Mouse (Mus musculus) CH12.LX (cell line): ENCODE data around the gene Hist1h2bj. TPM values are rescaled to one million over a fixed set of nuclear protein-coding genes. Genes with fewer than 3 reads are reported as not detected.
"Not testable (repeated sequence)": the region's sequence is repeated elsewhere in the genome, so short reads cannot be mapped to it uniquely, and the experiment has no call there.

Source experiments
- DNase-seq: peaks from one replicate; pipeline ENCODE4 v3.0.0-alpha.2; 2013; ENCODE audit errors: extremely low read depth
- H3K27ac ChIP-seq: 2 replicates; pipeline ENCODE4 v1.5.1; 2012; ENCODE audit warnings: low read depth, mild to moderate bottlenecking, control low read depth, moderate library complexity; ENCODE audit not compliant: insufficient read depth
- H3K27me3 ChIP-seq: replicated peaks from 2 replicates; pipeline ENCODE3; 2012; ENCODE audit warnings: inconsistent platforms
- H3K36me3 ChIP-seq, 2 experiments: replicated peaks in 1 of 2; 2 replicates each; pipeline versions ENCODE3 to v1.6.1; 2012; ENCODE audit warnings: inconsistent platforms in 1 of 2, low read length in 1 of 2, mild to moderate bottlenecking in 1 of 2, mixed read lengths in 1 of 2, moderate library complexity in 1 of 2; ENCODE audit not compliant: control insufficient read depth in 1 of 2, insufficient read depth in 1 of 2
- H3K4me1 ChIP-seq, 2 experiments: 2 replicates each; pipeline ENCODE4 v1.6.1; 2012; ENCODE audit warnings: inconsistent platforms in 1 of 2, moderate library complexity in 1 of 2; ENCODE audit not compliant: insufficient read depth in 2 of 2, control insufficient read depth in 1 of 2
- H3K4me2 ChIP-seq: 2 replicates; pipeline ENCODE4 v1.6.1; 2012; ENCODE audit warnings: low read depth, mild to moderate bottlenecking, control low read depth; ENCODE audit not compliant: poor library complexity, insufficient read depth, severe bottlenecking
- H3K4me3 ChIP-seq, 3 experiments: fragments of 150-350 bp in 1 of 3; sonication (generic) in 1 of 3; replicated peaks in 1 of 3; 2 replicates each; pipeline versions ENCODE3 to v1.5.1; 2011 to 2012; ENCODE audit warnings: low read depth in 2 of 3, low read length in 2 of 3, mild to moderate bottlenecking in 2 of 3, moderate library complexity in 2 of 3, control low read depth in 1 of 3, improper control_type of control experiment in 1 of 3, inconsistent platforms in 1 of 3, mixed read lengths in 1 of 3; ENCODE audit not compliant: poor library complexity in 1 of 3
- H3K79me2 ChIP-seq: replicated peaks from 2 replicates; pipeline ENCODE4 v1.6.1; 2012; ENCODE audit warnings: mild to moderate bottlenecking, moderate library complexity; ENCODE audit not compliant: control insufficient read depth, poor library complexity, insufficient read depth, severe bottlenecking; ENCODE audit errors: extremely low read depth
- H3K9ac ChIP-seq: 2 replicates; pipeline ENCODE4 v1.6.1; 2012; ENCODE audit warnings: low read depth, mild to moderate bottlenecking, control low read depth, moderate library complexity; ENCODE audit not compliant: insufficient read depth
- H3K9me3 ChIP-seq: replicated peaks from 2 replicates; pipeline ENCODE3; 2012; ENCODE audit warnings: low read length, inconsistent platforms, mixed read lengths
- CHD2 ChIP-seq: IDR thresholded peaks from 2 replicates; pipeline ENCODE4 v1.6.1; 2011; ENCODE audit warnings: low read length, improper control_type of control experiment
- E2F4 ChIP-seq: IDR thresholded peaks from 2 replicates; pipeline ENCODE4 v1.6.1; 2011; ENCODE audit warnings: low read depth, low read length, improper control_type of control experiment; ENCODE audit not compliant: insufficient replicate concordance
- HCFC1 ChIP-seq: IDR thresholded peaks from 2 replicates; pipeline ENCODE4 v1.6.1; 2012; ENCODE audit warnings: low read depth, mild to moderate bottlenecking, inconsistent platforms, low read length, improper control_type of control experiment
- JUN ChIP-seq: IDR thresholded peaks from 2 replicates; pipeline ENCODE4 v1.6.1; 2011; ENCODE audit warnings: low read depth, mild to moderate bottlenecking, low read length, improper control_type of control experiment, moderate library complexity; ENCODE audit not compliant: insufficient read depth
- JUND ChIP-seq: conservative IDR thresholded peaks from 2 replicates; pipeline ENCODE4 v1.6.1; 2011; ENCODE audit warnings: low read depth, low read length, improper control_type of control experiment
- KAT2A ChIP-seq: IDR thresholded peaks from 2 replicates; pipeline ENCODE4 v1.6.1; 2012; ENCODE audit warnings: low read length, improper control_type of control experiment, inconsistent platforms; ENCODE audit not compliant: insufficient replicate concordance
- MEF2A ChIP-seq: IDR thresholded peaks from 2 replicates; pipeline ENCODE4 v1.6.1; 2014; ENCODE audit warnings: low read depth, mild to moderate bottlenecking, inconsistent platforms, low read length, improper control_type of control experiment, borderline replicate concordance
- MXI1 ChIP-seq: IDR thresholded peaks from 2 replicates; pipeline ENCODE4 v1.6.1; 2011; ENCODE audit warnings: mild to moderate bottlenecking, low read depth, low read length, improper control_type of control experiment
- MYC ChIP-seq: IDR thresholded peaks from 2 replicates; pipeline ENCODE4 v1.6.1; 2011; ENCODE audit warnings: low read depth, mild to moderate bottlenecking, improper control_type of control experiment, low read length
- NELFE ChIP-seq: IDR thresholded peaks from 2 replicates; pipeline ENCODE4 v1.6.1; 2011; ENCODE audit warnings: low read depth, low read length, improper control_type of control experiment
- NRF1 ChIP-seq: IDR thresholded peaks from 2 replicates; pipeline ENCODE4 v1.6.1; 2014; ENCODE audit warnings: low read depth, mild to moderate bottlenecking, inconsistent platforms, low read length, improper control_type of control experiment, moderate library complexity
- POLR2A ChIP-seq: IDR thresholded peaks from 2 replicates; pipeline ENCODE4 v1.6.1; 2011; ENCODE audit warnings: low read depth, mild to moderate bottlenecking, improper control_type of control experiment, low read length
- POLR2AphosphoS2 ChIP-seq: IDR thresholded peaks from 2 replicates; pipeline ENCODE4 v1.6.1; 2011; ENCODE audit warnings: low read depth, low read length, improper control_type of control experiment
- RCOR1 ChIP-seq: conservative IDR thresholded peaks from 2 replicates; pipeline ENCODE4 v1.6.1; 2012; ENCODE audit warnings: low read depth, mild to moderate bottlenecking, inconsistent platforms, low read length, improper control_type of control experiment
- SIN3A ChIP-seq: IDR thresholded peaks from 2 replicates; pipeline ENCODE4 v1.6.1; 2012; ENCODE audit warnings: low read length, improper control_type of control experiment, inconsistent platforms
- TBP ChIP-seq: conservative IDR thresholded peaks from 2 replicates; pipeline ENCODE4 v1.6.1; 2011; ENCODE audit warnings: low read depth, low read length, improper control_type of control experiment
- TCF12 ChIP-seq: IDR thresholded peaks from 2 replicates; pipeline ENCODE4 v1.6.1; 2014; ENCODE audit warnings: low read depth, mild to moderate bottlenecking, inconsistent platforms, low read length, improper control_type of control experiment
- UBTF ChIP-seq: IDR thresholded peaks from 2 replicates; pipeline ENCODE4 v1.6.1; 2012; ENCODE audit warnings: low read depth, mild to moderate bottlenecking, inconsistent platforms, low read length, improper control_type of control experiment, moderate library complexity
- dilution Hi-C: fragments of 300-500 bp; cut with MboI; formaldehyde crosslinking; loops from 2 replicates; pipeline ENCODE4 v1.14.3; 2020; ENCODE audit warnings: low sequenced_read_pairs; ENCODE audit not compliant: extremely low pct_unique_long_range_greater_than_20kb, extremely low pct_ligation_motif_present
- in situ Hi-C: fragments of 300-500 bp; cut with MboI; formaldehyde crosslinking; loops from 3 replicates; pipeline ENCODE4 v1.14.3; 2019; ENCODE audit warnings: low sequenced_read_pairs, low pct_ligation_motif_present, low pct_unique_long_range_greater_than_20kb, mixed read lengths
- polyA plus RNA-seq: library from polyadenylated mRNA; unstranded; fragments of >175 nt; gene quantifications from 2 replicates; pipeline ENCODE4 v1.2.1, GENCODE M21; 2012; ENCODE audit warnings: low read depth; ENCODE audit not compliant: insufficient read length
- total RNA-seq, 2 experiments: library from RNA; depleted of rRNA; stranded (reverse); fragments of 300-350 nt in 1 of 2; fragments of >200 nt in 1 of 2; gene quantifications; 2 replicates each; pipeline ENCODE4 v1.2.3; 2012 to 2014

Hist1h2bj gene
- total RNA-seq (2012; rRNA removed) (1,723 and 1,790 TPM in 2 replicates), total RNA-seq (2014; rRNA removed) (23.2 and 23.8 TPM in 2 replicates), polyA plus RNA-seq (0.72 and 2.5 TPM in 2 replicates)

GRCm38 (mm10) chr13:22042568-22043502 is at the start of gene Hist1h2bj, which contains the start of gene Hist1h2ag:
Hist1h2bj (plus strand) TSS chr13:22043214.
Hist1h2ag (minus strand) TSS chr13:22042944.
- dilution Hi-C loops, H3K27me3 ChIP-seq: not testable (repeated sequence)
- Histone ChIP-seq H3K9ac (peak within 1 kb of the TSS; percentile 76), H3K27ac (peak within 1 kb of the TSS; percentile 87)
- peak; percentile 98 for DNase-seq
- TF ChIP-seq UBTF (peak; percentile 95), TCF12 (peak; percentile 89), E2F4 (peak; percentile 100), CHD2 (peak; percentile 96), TBP (peak; percentile 99), MEF2A (0 out of 2 replicates have a peak, but pooled peaks have one; percentile 30), MYC (peak; percentile 55), MXI1 (0 out of 2 replicates have a peak, but pooled peaks have one; percentile 43), POLR2A (peak; percentile 71; the same call in 1 of the 2 replicates), KAT2A (0 out of 2 replicates have a peak, but pooled peaks have one; percentile 10), NRF1 (peak; percentile 72), JUND (peak; percentile 98), RCOR1 (peak; percentile 72; the same call in 1 of the 2 replicates), POLR2AphosphoS2 (peak; percentile 23; the same call in 1 of the 2 replicates), JUN (peak; percentile 86), SIN3A (peak; percentile 73; the same call in 1 of the 2 replicates), HCFC1 (peak; percentile 71), NELFE (peak; percentile 33)
- TF ChIP-seq, all 38 proteins: peak for 18; not testable (repeated sequence) for 20
- Histone ChIP-seq H3K4me2 (peak within 1 kb of the TSS; percentile 67), H3K4me3 (peak within 1 kb of the TSS; percentile 35 to 48 (median 44)), H3K4me1 (peaks cover 0 to 40% of the 10 kb centered on the region in 2 experiments; a peak in 2 of 4 replicates)
- H3K36me3 ChIP-seq, H3K9me3 ChIP-seq, H3K79me2 ChIP-seq: not testable (repeated sequence)
- in situ Hi-C loops: loop anchor here (10.0 to 25.0 kb wide), 2 partner anchors 1382 to 1719 kb away; partner anchors contain the start of genes Abt1, Hist1h1a, Hist1h2ab and Hist1h3a
